Mouse (Mus musculus) forebrain, embryonic 11.5 days (tissue): Measurements from ENCODE around the gene Cdh4. TPM values are rescaled to one million over a fixed set of nuclear protein-coding genes. Genes with fewer than 3 reads are reported as not detected.

Experiments
- ATAC-seq: fragments of 200-750 bp; cut with Nextera tagmentation; replicated peaks from 2 replicates; pipeline ENCODE4 v1.8.0; 2017; ENCODE audit warnings: moderate TSS enrichment; ENCODE audit not compliant: low FRiP score
- DNase-seq: peaks from one replicate; pipeline ENCODE4 v3.0.0-alpha.2; 2017; ENCODE audit warnings: low spot score
- H3K27ac ChIP-seq: fragments of 300-500 bp; sonication (generic); 2 replicates; pipeline ENCODE4 v1.5.1; 2014; ENCODE audit warnings: low read depth, low read length
- H3K27me3 ChIP-seq: fragments of 300-500 bp; sonication (generic); 2 replicates; pipeline ENCODE4 v1.6.1; 2014; ENCODE audit warnings: mild to moderate bottlenecking, low read length, mixed read lengths; ENCODE audit not compliant: control insufficient read depth, insufficient read depth
- H3K36me3 ChIP-seq: fragments of 300-500 bp; sonication (generic); 2 replicates; pipeline ENCODE4 v1.6.1; 2014; ENCODE audit warnings: mild to moderate bottlenecking, low read length, moderate library complexity, mixed read lengths; ENCODE audit not compliant: control insufficient read depth, insufficient read depth
- H3K4me1 ChIP-seq: fragments of 300-500 bp; sonication (generic); replicated peaks from 2 replicates; pipeline ENCODE4 v1.6.1; 2014; ENCODE audit warnings: low read length, mixed read lengths; ENCODE audit not compliant: control insufficient read depth, insufficient read depth
- H3K4me2 ChIP-seq: fragments of 300-500 bp; sonication (generic); 2 replicates; pipeline ENCODE4 v1.6.1; 2014; ENCODE audit warnings: low read depth, mild to moderate bottlenecking, low read length, moderate library complexity, mixed read lengths; ENCODE audit not compliant: severe bottlenecking
- H3K4me3 ChIP-seq: fragments of 300-500 bp; sonication (generic); 2 replicates; pipeline ENCODE4 v1.5.1; 2014; ENCODE audit warnings: low read depth, low read length
- H3K9ac ChIP-seq: fragments of 300-500 bp; sonication (generic); 2 replicates; pipeline ENCODE4 v1.6.1; 2014; ENCODE audit warnings: low read length
- H3K9me3 ChIP-seq: fragments of 300-500 bp; sonication (generic); 2 replicates; pipeline ENCODE4 v1.6.1; 2016; ENCODE audit warnings: low read length, mixed read lengths; ENCODE audit not compliant: control insufficient read depth
- WGBS: fragments of 180-500 bp; shearing (Covaris S2); extraction: QIAGEN DNeasy Blood & Tissue Kit; methylation state at CpG from one replicate; pipeline ENCODE4 v1.1.7; 2014; 5-methylcytosine and 5-hydroxymethylcytosine counted together
- polyA plus RNA-seq: library from polyadenylated mRNA; unstranded; fragments of >200 nt; fragmentation: Nextera tagmentation; extraction: Ambion mirVana; gene quantifications from 2 replicates; pipeline ENCODE4 v1.2.1, GENCODE M21; 2014

Gene Cdh4
- polyA plus RNA-seq, 1 experiment from 2014 or later, result 24.5 TPM

GRCm38 (mm10) chr2:179481363-179481762, 39.1 kb downstream of the Cdh4 start:
- 76% methylated on average over 10 of the region's 10 CpGs for WGBS
- H3K36me3 ChIP-seq, result no peaks in the 10 kb centered on the region
- H3K4me2 ChIP-seq, result no peak overlapping the region
- ATAC-seq (no peak), DNase-seq (no peak)
- no peak overlapping the region for H3K4me3 ChIP-seq
- H3K27me3 ChIP-seq, result no peaks in the 10 kb centered on the region
- H3K27ac ChIP-seq, result no peak overlapping the region
- 0 out of 2 replicates have a peak, but pooled peaks cover 2% of the 10 kb centered on the region for H3K4me1 ChIP-seq
- H3K9me3 ChIP-seq, result no peaks in the 10 kb centered on the region
- no peak overlapping the region for H3K9ac ChIP-seq

GRCm38 (mm10) chr2:179488526-179489139, 46.4 kb downstream of the Cdh4 start:
- DNase-seq (no peak), ATAC-seq (0 out of 2 replicates have a peak, but pooled peaks have one; percentile 17)
- no peaks in the 10 kb centered on the region for H3K36me3 ChIP-seq
- H3K4me1 ChIP-seq, result 0 out of 2 replicates have a peak, but pooled peaks cover 2% of the 10 kb centered on the region
- no peak overlapping the region for H3K27ac ChIP-seq
- H3K4me3 ChIP-seq, result no peak overlapping the region
- no peaks in the 10 kb centered on the region for H3K27me3 ChIP-seq
- WGBS, result 83% methylated on average over 21 of the region's 21 CpGs
- H3K9me3 ChIP-seq, result no peaks in the 10 kb centered on the region
- H3K4me2 ChIP-seq, result no peak overlapping the region
- H3K9ac ChIP-seq, result no peak overlapping the region

- no peak for ATAC-seq
- Histone ChIP-seq H3K9me3 (no peaks in the 10 kb centered on the region), H3K4me2 (no peak overlapping the region), H3K4me3 (no peak overlapping the region), H3K36me3 (no peaks in the 10 kb centered on the region), H3K27me3 (no peaks in the 10 kb centered on the region), H3K4me1 (0 out of 2 replicates have a peak, but pooled peaks cover 2% of the 10 kb centered on the region), H3K27ac (no peak overlapping the region), H3K9ac (no peak overlapping the region)
- 34% methylated on average over 11 of the region's 11 CpGs for WGBS
- no peak for DNase-seq
These were observed 49.7 kb downstream of the Cdh4 start for GRCm38 (mm10) chr2:179491891-179492290.

GRCm38 (mm10) chr2:179494276-179494675, 52.0 kb downstream of the Cdh4 start:
- Histone ChIP-seq H3K36me3 (no peaks in the 10 kb centered on the region), H3K27me3 (no peaks in the 10 kb centered on the region), H3K4me3 (no peak overlapping the region), H3K4me1 (0 out of 2 replicates have a peak, but pooled peaks cover 2% of the 10 kb centered on the region), H3K27ac (no peak overlapping the region), H3K4me2 (no peak overlapping the region), H3K9ac (no peak overlapping the region), H3K9me3 (no peaks in the 10 kb centered on the region)
- WGBS, result 100% methylated on average over 1 of the region's 1 CpGs
- no peak for ATAC-seq
- DNase-seq, result no peak

- WGBS, result 90% methylated on average over 16 of the region's 16 CpGs
- ATAC-seq, result no peak
- H3K27ac ChIP-seq, result no peak overlapping the region
These were observed 68.2 kb downstream of the Cdh4 start for GRCm38 (mm10) chr2:179510439-179510838.

GRCm38 (mm10) chr2:179516559-179516958, 74.3 kb downstream of the Cdh4 start:
- ATAC-seq (no peak), DNase-seq (no peak)
- H3K4me3 ChIP-seq, result no peak overlapping the region
- H3K4me2 ChIP-seq, result no peak overlapping the region
- H3K4me1 ChIP-seq, result peaks cover 21% of the 10 kb centered on the region
- no peak overlapping the region for H3K9ac ChIP-seq
- H3K36me3 ChIP-seq, result no peaks in the 10 kb centered on the region; the same call in 1 of the 2 replicates
- H3K9me3 ChIP-seq, result no peaks in the 10 kb centered on the region
- WGBS, result 95% methylated on average over 9 of the region's 9 CpGs
- H3K27me3 ChIP-seq, result no peaks in the 10 kb centered on the region
- H3K27ac ChIP-seq, result no peak overlapping the region

More at GRCm38 (mm10) chr2:179510439-179510838, 68.2 kb downstream of the Cdh4 start:
- no peak for DNase-seq
- Histone ChIP-seq H3K4me1 (0 out of 2 replicates have a peak, but pooled peaks cover 3% of the 10 kb centered on the region), H3K4me3 (no peak overlapping the region), H3K27me3 (no peaks in the 10 kb centered on the region), H3K36me3 (no peaks in the 10 kb centered on the region; the same call in 1 of the 2 replicates), H3K9me3 (no peaks in the 10 kb centered on the region), H3K9ac (no peak overlapping the region), H3K4me2 (no peak overlapping the region)

- 15% methylated on average over 14 of the region's 14 CpGs for WGBS
- Histone ChIP-seq H3K36me3 (no peaks in the 10 kb centered on the region; the same call in 1 of the 2 replicates), H3K9me3 (no peaks in the 10 kb centered on the region), H3K27ac (0 out of 2 replicates have a peak overlapping the region, but pooled peaks have one; percentile 4), H3K9ac (peak overlapping the region; percentile 13; the same call in 1 of the 2 replicates), H3K4me3 (no peak overlapping the region), H3K27me3 (no peaks in the 10 kb centered on the region), H3K4me2 (no peak overlapping the region; the same call in 1 of the 2 replicates), H3K4me1 (peaks cover 36% of the 10 kb centered on the region)
- ATAC-seq (peak; percentile 42; the same call in 1 of the 2 replicates), DNase-seq (no peak)
These were observed 76.3 kb downstream of the Cdh4 start for GRCm38 (mm10) chr2:179518456-179519032.

GRCm38 (mm10) chr2:179519161-179519560, 76.9 kb downstream of the Cdh4 start:
- H3K27ac ChIP-seq, result no peak overlapping the region
- no peaks in the 10 kb centered on the region for H3K9me3 ChIP-seq
- H3K27me3 ChIP-seq, result no peaks in the 10 kb centered on the region
- no peak overlapping the region for H3K9ac ChIP-seq
- H3K36me3 ChIP-seq, result no peaks in the 10 kb centered on the region; the same call in 1 of the 2 replicates
- no peak overlapping the region for H3K4me2 ChIP-seq
- H3K4me1 ChIP-seq, result peaks cover 35% of the 10 kb centered on the region
- H3K4me3 ChIP-seq, result no peak overlapping the region
- no peak for ATAC-seq
- no peak for DNase-seq
- whole genome bisulfite sequencing, result 89% methylated on average over 7 of the region's 7 CpGs
